Mouse (Mus musculus): ENCODE measurements at regions not wholly inside any gene's neighbourhood (a gene's known extent, or its start where the extent isn't known, plus 50 kb on each side); places are given as distances from the start of the nearest gene placed in this dataset.
"Not testable (repeated sequence)": the region's sequence is repeated elsewhere in the genome, so short reads cannot be mapped to it uniquely, and the experiment has no call there.

DNA sequence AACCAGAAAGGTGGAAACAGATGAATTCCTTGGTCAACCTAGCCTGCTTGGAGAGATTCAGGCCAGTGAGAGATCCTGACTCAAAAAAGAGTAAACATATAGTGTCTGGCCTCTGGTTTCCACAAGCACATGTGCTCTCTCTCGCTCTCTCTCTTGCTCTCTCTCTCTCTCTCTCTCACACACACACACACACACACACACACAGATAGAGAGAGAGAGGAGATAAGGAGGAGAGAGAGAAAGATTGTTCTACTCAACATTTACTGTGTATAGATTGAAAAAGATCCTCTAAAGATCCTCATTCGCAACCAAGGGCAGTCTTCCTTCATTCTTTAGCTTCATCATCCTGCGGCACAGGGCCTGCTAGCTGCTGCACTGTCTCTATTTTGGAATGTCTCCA is 54.9 kb upstream of the Cdyl start:
- ATAC-seq: no peak

DNA sequence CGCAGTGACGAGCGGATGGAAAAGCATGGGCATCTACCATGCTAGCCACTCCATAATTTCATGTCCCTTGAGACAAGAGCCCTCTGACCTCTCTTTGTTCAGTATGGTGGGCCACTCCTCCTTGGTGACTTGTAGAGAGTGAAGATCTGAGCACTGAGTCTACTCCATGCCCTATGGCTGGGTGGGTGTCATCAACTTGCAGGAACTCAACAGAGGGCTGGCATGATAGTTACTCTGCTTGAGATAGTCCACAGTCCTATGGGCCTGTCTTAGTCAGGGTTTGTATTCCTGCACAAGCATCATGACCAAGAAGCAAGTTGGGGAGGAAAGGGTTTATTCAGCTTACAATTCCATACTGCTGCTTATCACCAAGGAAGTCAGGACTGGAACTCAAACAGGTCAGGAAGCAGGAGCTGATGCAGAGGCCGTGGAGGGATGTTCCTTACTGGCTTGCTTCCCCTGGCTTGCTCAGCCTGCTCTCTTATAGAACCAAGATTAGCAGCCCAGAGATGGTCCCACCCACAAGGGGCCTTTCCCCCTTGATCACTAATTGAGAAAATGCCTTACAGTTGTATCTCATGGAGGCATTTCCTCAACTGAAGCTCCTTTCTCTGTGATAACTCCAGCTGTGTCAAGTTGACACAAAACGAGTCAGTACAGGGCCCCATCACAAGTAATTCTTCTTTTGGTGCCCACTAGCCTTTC is 52.6 kb upstream of the Cdyl start:
- not testable (repeated sequence) for ATAC-seq

- ATAC-seq: no peak
These were observed 51.9 kb upstream of the Cdyl start for GRCm38 (mm10) chr13:35607710-35608109.
